Mouse (Mus musculus) myocyte (in vitro differentiated cells): ENCODE results near the gene Lamb1.

Experiments
- MAX ChIP-seq: IDR thresholded peaks from one replicate; pipeline ENCODE4 v1.6.1; 2011; ENCODE audit warnings: low read depth, mild to moderate bottlenecking, control low read depth
- POLR2A ChIP-seq: IDR thresholded peaks from one replicate; pipeline ENCODE4 v1.6.1; 2011; ENCODE audit warnings: low read depth, mild to moderate bottlenecking, control low read depth, moderate library complexity; ENCODE audit not compliant: insufficient read length
- REST ChIP-seq: IDR thresholded peaks from one replicate; pipeline ENCODE4 v1.6.1; 2011; ENCODE audit warnings: mild to moderate bottlenecking, control low read depth, moderate library complexity; ENCODE audit not compliant: insufficient read depth, insufficient read length
- TCF12 ChIP-seq: IDR thresholded peaks from one replicate; pipeline ENCODE4 v1.6.1; 2011; ENCODE audit warnings: mild to moderate bottlenecking, control low read depth; ENCODE audit not compliant: poor library complexity, insufficient read depth, severe bottlenecking
- USF1 ChIP-seq: IDR thresholded peaks from one replicate; pipeline ENCODE4 v1.6.1; 2011; ENCODE audit warnings: low read depth, mild to moderate bottlenecking, control low read depth, moderate library complexity

DNA sequence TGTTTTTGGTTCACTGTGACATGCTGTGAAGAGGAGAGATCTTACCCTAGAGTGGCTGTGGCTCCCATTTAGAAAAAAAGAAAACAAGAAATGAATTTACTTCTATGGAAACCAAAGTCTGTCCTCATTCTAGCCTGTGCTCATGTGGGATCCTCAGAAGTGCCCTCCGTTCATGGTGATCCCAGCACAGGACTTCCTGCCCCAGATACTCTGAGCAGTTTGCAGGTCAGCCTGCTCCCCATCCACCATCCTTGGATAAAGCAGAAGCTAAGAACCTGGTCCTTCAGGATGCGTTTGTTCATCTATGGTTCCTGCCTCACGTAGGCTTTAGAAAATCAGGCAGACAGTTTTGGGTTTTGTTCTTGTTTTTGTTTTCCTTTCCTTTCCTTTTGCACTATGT is 3.3 kb downstream of the Lamb1 start:
- TF ChIP-seq POLR2A, result no peak
- no peak for TF ChIP-seq TCF12
- TF ChIP-seq USF1, result no peak
- TF ChIP-seq REST, result no peak
- no peak for TF ChIP-seq MAX
